Mouse (Mus musculus): Measurements from ENCODE around the gene 5530400C23Rik. TPM values are rescaled to one million over a fixed set of nuclear protein-coding genes. Genes with fewer than 3 reads are reported as not detected.

Gene 5530400C23Rik
- not detected for polyA plus RNA-seq (2017; shearing (Covaris generic))

DNA sequence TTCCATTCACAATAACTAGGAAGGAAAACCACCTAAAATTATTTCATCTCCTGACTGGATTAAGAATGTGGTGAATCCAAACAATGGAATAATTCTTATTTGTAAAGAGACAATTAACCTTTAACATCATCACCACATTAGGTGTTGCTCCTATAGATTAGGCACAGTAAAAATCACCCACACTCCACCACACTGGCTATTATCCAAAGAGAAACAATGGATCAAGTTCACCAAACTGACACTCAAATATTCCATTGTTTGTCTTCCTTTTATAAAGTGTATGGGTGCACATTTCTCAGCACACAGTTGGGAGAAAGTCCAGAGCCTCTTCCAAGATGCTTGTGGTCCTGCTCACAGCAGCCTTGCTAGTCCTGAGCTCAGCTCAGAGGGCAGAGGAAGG, at the start of gene 5530400C23Rik:
5530400C23Rik (plus strand) TSS at position 301 of the 400 bp plus-strand sequence.

Other genes starting within 250 kb of the 5530400C23Rik start
- gene Tas2r140, start 236.4 kb upstream of the 5530400C23Rik start, polyA plus RNA-seq (2017; shearing (Covaris generic)), result not detected
- 6.7 TPM for gene Smim10l1, start 187.3 kb upstream of the 5530400C23Rik start, polyA plus RNA-seq (2017; shearing (Covaris generic))

All from CD4-positive, CD25-positive, alpha-beta regulatory T cell, adult 9 weeks (primary cell).